Mouse (Mus musculus) frontal cortex, postnatal 25 days (tissue): Measurements from ENCODE around the gene Oaz2.

ENCODE experiments used
- DNase-seq, 2 experiments: peaks; one replicate each; pipeline ENCODE4 v3.0.0; 2022; ENCODE audit warnings: low spot score in 2 of 2

Oaz2 gene

DNA sequence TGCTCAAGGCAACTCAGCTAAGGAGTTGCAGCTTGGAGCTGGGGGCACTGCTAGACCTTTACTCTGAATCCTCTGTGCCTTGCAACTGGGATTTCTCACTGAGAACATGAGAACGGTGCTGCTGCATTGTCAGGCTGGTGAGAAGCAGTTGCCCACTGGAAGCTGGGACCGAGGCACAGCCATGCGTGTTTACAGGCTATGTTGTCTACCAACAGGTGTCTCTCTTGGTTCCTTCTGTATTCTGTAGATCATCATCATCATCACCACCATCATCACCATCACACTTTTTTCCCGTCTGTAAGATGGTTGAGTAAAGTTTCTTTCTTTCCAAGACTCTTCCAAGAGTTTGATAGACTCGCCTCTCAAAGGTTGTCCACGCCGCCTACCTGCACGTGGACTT is at the start of gene Oaz2:
TSS of gene Oaz2 (plus strand) at position 301 of the 400 bp plus-strand sequence.
- no peak for DNase-seq

DNA sequence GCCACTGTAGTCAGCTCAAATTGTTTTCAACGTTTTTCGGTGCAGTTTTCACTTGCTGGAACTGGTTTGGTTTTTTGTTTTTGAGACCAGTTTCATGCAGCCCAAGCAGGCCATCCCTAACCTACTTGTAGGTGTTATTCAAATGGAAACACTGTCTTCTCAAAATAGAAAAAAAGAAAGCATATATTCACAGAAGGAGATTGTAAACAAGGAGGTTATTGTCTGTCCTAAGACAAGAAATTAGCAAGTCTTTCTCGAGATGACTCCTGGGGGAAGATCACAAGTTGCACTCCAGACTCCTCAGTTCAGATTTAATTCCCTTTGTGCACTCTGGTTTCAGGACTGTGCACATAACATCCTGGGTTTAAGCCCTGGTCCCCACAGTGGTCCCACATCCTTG is 48.5 kb upstream of the Oaz2 start:
- no peak for DNase-seq

DNA sequence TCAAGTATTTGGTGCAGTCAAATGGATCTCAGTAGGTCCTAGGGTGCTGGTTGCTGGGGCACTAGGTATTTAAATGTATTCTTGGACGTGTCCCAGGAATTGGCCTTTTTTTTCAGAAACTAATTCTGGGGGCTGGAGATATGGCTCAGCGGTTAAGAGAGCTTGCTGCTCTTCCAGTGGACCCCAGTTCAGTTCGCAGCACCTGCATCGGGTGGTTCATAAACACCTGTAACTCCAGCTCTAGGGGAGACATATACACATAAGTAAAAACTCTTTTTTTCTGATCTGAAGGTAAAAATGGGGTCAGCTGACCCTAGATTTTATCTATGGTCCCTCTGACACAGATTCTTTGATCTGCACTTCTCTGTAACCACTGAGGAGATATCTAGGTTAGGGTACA is 46.6 kb upstream of the Oaz2 start:
- DNase-seq = no peak

DNA sequence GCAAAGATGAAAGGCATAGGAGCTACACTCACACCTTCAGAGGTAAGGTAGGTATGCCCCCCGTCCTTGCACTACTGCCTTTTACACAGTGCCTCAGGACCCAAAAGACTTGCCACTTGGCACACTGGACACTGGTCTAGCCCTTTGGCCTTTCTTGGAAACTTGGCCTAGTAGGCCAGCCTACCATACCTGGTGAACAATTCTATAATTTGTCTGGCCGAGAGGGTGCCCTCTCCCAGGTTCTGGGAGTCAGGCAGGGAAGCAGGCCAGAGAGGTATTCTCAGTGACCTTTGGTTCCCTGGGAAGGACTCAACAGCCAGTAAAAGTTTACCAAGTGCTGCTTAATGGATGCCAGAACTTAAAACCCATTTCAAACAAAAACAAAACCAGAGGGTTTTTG is 46.1 kb upstream of the Oaz2 start:
- DNase-seq = no peak

DNA sequence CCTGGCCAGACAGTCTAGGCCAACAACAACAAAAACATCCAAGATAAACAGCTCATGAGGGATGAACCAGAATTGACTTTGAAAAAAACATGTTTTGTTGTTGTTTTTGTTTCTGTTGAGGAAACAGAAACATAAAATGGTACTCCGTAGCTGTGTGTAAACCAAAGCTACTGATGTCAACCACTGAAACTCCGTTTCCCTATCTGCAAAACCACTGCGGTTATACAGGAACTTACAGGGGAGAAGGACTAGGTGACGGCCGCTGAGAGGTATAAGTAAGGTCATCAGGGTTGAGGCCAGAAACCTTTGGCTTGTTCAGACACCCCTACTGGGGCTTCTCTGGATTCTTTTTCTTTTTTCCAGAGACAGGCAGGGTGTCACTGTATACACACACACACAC is 45.0 kb upstream of the Oaz2 start:
- no peak for DNase-seq

DNA sequence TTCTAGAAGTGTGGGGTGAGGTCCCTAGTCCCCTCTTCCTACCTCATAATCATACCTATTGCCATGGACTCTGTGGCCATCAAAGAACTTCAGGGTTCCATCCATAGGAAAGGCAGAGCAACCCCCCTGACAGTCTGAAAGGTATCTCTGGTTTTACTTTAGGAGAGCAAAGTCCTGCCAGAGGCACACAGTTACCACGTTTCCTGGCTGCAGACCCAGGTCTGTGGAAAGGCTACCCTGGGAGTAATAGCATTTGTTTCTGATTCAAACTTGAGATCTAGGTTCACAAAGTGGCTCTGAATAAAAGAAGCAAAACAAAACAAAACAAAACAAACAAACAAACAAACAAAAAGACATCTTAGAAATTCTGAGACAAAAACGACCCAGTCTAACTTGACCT is 43.5 kb upstream of the Oaz2 start:
- no peak for DNase-seq

DNA sequence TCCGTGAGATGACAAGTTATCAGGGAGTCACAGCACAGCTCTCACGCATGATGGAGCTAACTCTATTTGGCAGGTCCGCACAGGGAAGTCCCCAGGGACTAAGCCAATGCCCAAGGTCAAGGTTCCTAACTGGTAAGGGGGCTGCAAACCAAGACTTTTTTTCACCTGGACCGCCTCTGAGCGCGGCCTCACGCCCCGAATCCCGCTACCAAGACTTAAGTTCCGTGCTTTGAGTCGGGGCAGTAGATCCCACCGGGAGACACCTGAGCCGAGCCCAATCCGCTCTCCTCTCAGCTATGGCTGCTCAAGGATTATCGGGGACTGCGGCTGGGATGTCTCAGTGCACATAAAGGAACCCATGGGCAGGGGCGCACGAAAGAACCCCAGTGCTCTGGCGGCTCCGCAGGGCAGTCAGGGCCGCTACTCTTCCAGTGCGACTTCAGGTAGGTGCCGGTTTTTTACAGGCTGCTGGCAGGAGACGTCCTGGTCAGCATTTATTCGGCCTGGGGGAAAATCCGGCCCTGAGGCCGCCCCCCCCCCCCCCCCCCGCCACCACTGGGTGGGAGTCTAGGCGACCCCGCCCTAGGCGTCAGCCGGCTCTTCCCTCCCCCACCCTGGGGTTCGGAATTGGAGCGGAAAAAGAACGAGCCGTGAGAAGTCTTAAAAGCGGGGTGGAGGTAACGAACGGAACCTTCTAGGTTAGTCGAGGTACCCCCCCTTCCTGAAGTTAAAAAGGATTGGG is 38.6 kb upstream of the Oaz2 start, which contains the start of gene Rbpms2:
TSS of gene Rbpms2 (plus strand) at position 624 of the 742 bp plus-strand sequence.
- no peak for DNase-seq

DNA sequence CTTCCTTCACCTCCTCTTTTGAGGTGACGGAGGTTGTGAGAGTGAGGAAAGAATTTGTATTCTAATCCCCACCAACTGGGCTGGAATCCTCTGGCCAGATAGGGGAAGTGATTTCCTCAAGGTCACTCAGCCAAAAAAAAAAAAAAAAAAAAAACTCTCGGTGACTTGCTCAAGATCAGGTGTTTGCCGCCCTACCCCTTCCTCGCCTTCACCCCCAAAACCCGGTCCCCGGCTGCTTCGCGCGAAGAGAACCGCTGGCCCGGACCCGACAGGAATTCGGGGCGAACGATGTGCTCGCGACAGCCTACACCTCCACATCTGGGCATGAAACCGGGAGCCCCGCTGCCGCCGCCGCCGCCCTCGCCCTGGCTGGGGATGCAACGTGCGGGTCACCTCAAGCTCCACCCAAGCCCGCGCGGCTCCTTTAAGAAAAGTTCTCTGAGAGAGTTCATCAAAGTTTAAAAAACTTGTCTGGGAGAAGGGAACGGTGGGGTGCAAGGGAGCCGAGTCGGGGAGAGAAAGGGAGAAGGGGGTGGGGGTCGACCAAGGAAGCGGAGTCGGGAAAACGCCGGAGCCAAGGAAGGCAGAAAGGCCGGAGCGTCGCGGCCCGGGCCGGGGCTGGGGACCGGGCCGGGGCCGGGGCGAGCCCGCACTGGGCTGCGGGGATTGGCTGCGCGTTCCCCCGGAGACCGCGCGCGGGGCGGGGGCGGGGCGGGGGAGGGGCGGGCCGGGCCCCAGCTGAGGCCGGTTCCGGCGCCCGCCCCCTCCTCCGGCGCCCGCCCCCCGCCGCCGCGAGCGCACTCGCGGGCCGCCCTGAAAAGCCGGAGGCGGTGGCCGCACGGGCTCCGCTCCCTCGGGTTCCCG is 37.8 kb upstream of the Oaz2 start:
- no peak for DNase-seq

DNA sequence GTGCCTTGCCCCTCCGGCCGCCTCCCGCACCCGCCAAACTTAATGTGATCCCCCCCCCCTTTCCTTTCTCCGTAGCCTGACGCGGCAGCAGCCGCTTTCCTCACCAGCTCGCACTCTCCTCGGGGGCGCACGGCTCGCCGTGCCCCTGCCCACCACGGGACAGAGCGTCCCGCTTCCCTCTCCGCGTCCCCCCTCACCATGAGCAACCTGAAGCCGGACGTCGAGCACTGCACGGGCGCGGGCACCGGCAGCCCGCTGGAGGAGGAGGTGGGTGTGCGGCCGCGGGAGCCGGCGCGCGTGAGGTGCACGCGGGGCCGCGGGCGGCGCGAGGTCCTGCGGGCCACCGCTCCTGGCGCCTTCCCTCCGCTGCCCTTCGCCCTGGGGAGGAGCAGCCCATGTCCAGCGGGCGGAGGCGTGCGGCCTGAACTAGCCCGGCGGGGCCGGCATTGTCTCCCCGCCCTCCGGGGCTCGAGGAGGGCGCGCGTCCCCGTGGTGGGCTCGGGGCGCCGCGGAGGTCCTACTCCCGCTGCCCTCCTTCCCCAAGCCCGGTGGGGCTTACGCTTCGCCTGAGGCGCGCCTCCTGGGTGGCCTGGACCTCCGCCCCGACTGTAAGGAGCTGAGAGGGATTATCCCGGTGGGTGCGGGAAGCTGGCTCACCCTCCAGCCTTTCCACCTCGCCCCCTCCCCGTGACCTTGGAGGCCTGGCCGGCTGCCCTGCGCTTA is 37.0 kb upstream of the Oaz2 start:
- DNase-seq = no peak

DNA sequence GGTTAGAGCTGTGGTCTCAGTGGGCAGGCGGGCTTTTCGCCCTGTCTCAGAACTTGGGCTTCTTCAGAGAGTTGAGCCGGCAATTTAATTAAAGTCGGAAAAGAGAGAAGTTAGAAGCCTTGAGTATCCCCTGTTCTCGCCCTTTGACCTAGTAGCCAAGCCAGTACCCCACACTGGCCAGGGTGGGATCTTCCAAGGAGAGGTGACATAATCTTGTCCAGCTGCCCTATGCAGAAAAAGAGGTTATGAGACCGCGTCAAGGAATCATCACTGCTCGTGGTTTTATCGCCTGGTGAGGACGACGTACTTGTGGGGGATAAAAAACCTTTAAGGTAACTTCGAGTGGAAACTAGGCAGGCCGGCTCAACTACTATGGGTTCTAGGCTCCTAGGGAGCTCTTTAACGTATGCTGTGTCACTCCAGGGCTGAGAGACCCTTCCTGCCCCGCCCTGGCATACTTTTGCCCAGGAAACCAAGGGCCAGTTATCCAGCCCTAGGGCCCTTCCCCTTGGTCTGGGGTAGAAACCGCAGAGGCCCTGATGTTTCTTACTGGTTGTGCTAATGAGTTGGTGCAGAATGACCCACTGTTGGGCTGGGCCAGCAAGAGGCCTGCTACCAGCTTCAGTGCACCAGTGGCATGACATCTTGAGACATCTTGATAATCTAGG is 36.3 kb upstream of the Oaz2 start:
- DNase-seq = no peak

DNA sequence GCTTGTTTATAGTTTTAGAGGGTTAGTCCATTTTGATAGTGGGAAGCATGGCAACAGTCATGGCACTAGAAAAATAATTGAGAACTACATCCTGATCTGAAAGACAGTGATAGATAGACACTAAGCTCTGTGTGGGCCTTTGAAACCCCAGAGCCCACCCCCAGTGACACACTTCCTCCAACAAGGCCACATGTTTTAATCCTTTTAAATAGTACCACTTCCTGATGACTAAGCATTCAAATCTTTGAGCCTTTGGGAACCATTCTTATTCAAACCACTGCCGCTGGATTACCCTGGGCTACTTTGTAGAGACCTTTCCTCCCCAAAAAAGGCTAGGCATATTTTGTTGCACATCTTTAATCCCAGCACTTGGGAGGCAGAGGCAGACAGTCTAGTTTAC is 32.0 kb upstream of the Oaz2 start:
- DNase-seq = no peak

DNA sequence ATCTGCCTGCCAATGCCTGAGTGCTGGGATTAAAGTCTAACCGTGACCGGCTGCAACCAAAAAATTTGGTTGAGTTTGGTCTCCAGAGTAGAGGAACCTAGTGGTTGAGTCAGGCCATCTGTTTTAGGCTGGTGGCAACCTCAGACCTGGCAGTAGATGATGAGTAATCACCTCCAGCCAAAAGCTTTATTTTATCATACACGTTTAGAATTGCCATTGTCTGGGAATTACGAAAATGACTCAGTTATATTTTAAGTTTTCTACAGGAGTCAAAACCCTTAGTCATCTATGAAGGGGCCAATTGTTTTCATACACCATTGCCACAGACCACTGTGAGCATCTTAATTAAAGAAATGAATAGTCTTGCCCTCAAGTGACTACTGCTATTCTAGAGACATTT is 30.9 kb upstream of the Oaz2 start:
- no peak for DNase-seq

DNA sequence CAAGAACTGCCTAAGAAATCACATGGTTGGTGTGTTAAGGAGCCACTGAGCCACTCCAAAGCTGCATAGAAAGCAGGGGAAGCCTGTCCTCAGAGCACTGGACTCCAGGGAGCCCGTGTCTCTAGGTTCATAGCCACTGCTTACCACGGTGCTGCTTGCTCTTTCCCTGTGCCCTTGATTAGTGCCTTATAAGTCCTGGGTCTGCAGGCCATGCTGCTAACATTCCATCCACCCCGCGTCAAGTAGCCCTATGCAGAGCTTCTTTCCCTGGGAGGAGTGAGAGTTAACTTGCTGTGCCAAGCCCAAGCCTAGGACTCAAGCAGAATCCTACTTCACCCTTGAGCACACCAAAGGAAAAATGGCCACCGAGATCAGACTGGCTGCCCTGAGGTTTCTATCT is 28.7 kb upstream of the Oaz2 start:
- DNase-seq = no peak

DNA sequence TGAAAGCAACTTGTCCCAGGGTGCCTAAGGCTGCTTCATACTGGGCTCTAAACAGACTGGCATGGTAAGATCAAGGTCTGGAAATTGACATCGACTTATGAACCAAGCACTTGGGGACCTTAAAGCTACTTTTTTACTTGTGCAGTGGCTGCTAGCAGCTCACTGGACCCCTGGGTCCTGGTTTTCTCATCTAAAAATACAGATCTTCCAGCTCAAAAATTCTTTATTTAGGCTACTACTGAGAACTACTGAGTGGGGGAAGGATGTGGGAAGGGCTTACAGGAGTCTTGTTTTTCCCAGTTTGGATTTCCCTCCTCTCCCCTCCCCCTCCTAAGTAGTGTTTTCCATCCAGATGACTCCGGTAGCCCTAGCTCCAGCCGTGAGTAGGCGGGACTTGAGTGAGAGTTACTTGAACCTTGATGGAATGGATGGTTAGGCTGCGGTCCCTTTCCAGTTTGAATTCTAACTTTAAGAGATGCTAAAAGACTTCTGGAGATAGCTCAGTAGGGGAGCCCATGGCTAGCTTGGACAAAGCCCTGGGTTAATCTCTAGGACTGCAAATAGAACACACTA is 26.9 kb upstream of the Oaz2 start:
- no peak for DNase-seq

DNA sequence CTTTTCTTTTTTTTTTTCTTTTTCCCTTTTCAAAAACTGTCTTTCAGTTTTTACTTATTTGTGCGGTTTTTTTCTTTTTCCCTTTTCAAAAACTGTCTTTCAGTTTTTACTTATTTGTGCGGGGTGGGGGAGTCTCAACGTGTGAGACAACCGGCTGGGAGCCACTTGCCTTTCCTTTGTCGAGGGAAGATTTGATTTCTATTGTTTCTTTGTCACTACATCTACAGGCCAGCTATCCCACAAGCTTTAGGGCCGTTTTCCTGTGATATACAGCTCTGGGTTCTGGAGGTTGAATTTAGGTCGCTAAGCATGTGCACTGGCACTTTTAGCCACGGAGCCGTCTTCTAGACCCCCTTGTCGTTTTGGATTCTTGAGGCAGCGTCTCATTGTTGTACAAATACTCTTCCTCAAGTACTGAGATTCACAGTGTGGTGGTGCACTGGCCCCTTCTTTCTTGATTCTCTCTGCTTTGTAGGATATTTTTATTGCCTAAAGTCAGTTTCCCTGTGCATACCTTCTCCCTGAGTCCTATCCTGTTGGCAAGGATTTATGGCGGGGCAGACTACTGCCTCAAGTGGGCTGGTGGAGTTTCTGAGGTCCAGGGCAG is 26.3 kb upstream of the Oaz2 start:
- no peak for DNase-seq

DNA sequence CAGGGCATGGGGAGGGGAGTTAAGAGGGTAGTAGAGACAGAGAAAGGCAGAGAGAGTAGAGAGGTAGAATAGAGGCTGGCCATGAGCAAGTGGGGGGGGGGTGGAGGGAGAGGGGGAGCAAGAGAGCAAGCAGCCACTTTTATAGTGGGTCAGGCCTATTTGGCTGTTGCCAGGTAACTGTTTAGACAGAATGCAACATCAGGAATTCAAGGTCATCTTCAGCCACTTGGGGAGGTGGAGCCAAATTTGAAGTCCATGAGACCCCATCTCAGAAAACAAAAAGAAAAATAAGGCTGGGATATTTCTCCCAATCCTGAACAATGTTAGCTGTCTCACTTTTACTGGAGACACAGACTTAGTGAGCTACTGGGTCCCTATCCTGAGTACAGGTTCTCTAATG is 25.3 kb upstream of the Oaz2 start:
- DNase-seq = no peak

DNA sequence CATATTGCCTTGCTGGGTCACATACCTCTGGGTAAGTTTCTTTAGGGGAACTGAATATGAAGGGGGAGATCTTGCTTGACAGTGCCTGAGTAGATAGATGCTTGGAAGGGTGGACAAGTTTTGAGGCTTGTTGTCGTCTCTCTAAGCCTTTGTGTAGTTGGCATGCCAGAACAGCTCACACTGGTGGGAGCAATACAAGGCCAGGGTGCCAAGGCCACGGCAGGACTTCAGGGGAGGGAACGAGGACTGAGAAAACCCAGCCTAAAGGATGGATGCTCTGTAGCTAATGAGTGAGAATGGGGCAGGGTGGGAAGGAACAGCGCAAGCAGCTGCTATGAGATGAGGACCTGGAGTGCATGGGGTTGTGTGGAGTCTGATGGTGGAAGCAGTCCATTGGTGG is 22.8 kb upstream of the Oaz2 start:
- no peak for DNase-seq

DNA sequence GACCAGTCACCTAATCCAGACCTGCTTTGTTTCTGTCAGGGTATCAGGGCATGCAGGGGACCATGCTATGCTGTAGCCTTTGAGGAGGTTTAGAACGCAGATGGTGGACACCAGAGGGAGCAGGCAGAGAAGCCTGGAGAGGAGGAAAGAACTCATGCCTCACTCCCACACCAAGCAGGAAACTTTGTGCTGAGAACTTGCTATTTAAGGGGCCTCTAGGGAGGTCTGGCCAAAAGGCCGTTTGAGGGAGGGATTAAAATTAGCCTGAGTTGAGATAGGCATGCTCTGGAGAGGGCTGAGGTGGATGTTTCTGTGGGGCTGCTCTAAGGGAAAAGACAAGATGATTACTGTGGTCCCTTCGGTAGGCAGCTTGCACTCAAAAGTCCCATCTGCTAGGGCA is 21.8 kb upstream of the Oaz2 start:
- DNase-seq = no peak

DNA sequence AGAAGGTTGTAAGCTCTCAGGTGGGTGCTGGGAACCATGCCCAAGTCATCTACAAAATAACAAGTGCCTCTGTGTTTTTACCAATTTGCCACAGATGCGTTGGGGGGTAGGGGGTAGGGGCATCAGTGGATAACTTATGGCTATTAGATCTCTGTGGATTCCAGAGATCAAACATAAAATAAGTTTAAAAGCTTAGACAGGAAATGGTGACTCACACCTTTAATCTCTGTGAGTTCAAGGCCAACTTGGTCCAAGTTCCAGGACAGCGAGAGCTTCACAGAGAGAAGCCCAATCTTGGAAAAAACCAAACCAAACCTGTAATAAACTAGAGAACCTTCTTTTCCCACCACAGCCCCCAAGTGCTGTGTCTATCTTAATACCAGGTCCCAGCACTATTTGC is 21.0 kb upstream of the Oaz2 start:
- DNase-seq = no peak

DNA sequence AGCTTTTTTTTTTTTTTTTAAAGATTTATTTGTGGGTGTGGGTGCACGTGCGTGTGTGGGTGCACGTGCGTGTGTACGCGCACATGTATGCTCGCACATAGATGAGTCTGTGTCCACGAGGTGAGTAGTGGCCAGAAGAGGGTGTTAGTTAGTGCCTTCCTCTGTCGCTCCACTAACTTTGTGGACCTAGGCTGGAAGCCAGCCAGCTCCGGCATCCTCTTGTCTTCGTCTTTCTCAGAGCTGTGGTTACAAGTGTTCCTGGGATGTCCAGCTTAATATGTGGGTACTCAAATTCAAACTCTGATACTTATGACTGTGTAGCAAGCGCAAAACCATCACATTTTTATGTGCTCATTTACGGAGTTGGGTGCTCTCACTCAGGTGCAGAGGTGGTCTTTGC is 19.1 kb upstream of the Oaz2 start:
- DNase-seq = no peak

DNA sequence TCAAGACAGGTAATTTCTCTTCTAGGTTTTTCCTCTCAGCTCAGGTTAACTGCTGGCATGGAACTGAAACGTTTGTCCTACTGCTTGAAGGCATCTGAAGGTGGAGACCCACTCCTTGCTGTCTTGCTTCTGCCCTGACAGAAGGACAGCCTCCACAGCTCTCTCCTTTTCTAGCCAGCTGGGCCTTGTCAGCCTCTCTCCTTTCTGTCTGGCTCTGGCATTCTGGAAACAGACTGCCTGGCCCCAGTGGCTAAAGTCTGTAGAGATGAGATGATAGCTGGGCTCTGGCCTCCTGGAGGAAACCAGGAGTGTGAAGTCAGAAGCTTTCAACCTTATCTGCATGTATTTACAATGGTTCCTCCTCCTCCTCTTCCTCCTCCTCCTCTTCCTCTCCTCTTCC is 17.8 kb upstream of the Oaz2 start:
- no peak for DNase-seq
